Mouse (Mus musculus): ENCODE results near the gene Ear10. TPM values are rescaled to one million over a fixed set of nuclear protein-coding genes. Genes with fewer than 3 reads are reported as not detected.
"Not testable (repeated sequence)": the region's sequence is repeated elsewhere in the genome, so short reads cannot be mapped to it uniquely, and the experiment has no call there.

Gene Ear10
- polyA plus RNA-seq, 1 experiment from 2014 or later, result not detected

DNA sequence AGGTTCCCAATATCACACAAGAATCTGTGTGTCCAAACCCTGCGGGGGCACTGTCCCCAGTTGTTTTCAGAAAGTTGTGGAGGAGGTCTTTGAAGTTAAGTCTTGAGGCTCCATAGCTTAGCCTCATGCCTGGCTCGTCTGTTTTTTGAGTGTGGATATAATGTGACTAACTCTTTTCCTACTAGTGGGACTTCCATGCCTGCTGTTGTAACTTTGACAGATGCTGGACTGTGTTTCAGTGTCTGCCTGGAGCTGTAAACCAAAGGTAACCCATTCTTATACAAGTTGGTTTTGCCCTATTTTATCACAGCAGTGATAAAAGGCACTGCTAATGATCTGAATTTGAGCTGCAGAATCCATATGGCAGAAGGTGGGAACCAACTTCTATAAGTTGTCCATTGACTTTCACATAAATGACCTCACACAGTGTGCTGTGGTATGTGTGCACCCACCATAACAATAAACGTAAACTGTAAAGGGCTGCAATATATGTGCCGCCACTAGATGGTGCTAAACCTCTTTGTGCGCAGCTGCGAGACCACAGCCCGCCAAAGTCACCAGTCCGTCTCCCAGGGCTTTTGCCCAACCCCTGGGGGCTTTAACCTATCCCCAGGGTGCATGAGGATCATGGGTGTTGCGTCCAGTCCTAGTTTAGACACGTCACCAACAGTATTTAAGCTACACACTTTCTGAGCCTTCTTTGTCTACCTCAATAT, 1.5 kb upstream of the Ear10 start, which contains the start of gene Gm8113:
TSS of gene Gm8113 (plus strand) at position 703 of the 716 bp plus-strand sequence.
- DNase-seq (peak; percentile 82), ATAC-seq (peak; percentile 87)
- Histone ChIP-seq H3K27ac (ENCODE audit: low read depth) (peak within 1 kb of the TSS; percentile 72), H3K4me3 (ENCODE audit: low read depth, low read length) (peak within 1 kb of the TSS; percentile 59), H3K9ac (replicated peaks) (peak within 1 kb of the TSS; percentile 67), H3K4me2 (ENCODE audit: low read depth, low read length) (peak within 1 kb of the TSS; percentile 69)
- TF ChIP-seq CTCF (IDR thresholded peaks at IDR 0.05; ENCODE audit: low read depth), result peak; percentile 87
- not testable (repeated sequence) for H3K27me3 ChIP-seq (ENCODE audit: insufficient read depth, low read length); H3K4me1 ChIP-seq (ENCODE audit: insufficient read depth); H3K9me3 ChIP-seq (ENCODE audit: low read length); H3K36me3 ChIP-seq (replicated peaks; ENCODE audit: insufficient read depth, low read length)
- 9% methylated on average over 10 of the region's 10 CpGs for WGBS (ENCODE audit: insufficient replicate concordance)

DNA sequence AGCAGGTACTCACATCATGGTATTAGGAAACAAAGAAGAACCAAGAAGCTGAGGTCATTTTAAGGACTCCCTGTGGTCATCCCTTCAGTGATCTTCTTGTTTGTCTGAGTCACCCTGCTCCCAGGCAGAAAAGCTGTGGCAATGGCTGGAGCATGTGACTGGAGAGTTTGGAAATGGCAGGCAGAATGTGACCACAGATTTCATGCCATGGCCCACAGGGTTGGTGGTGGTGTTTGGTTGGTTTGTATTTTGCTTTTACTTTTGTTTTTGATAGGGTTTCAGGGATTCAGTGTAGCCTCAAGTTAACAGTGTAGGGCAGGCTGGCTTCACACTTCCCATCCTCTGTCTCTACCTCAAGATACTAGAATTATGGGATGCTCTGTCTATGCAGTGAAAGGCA, 5.1 kb downstream of the Ear10 start:
- H3K9me3 ChIP-seq (ENCODE audit: low read length); H3K4me2 ChIP-seq (ENCODE audit: low read depth, low read length); H3K4me3 ChIP-seq (ENCODE audit: low read depth, low read length); H3K9ac ChIP-seq (replicated peaks); H3K36me3 ChIP-seq (replicated peaks; ENCODE audit: insufficient read depth, low read length); H3K27me3 ChIP-seq (ENCODE audit: insufficient read depth, low read length); H3K27ac ChIP-seq (ENCODE audit: low read depth); H3K4me1 ChIP-seq (ENCODE audit: insufficient read depth); ATAC-seq: not testable (repeated sequence)
- peak; percentile 12 for DNase-seq

DNA sequence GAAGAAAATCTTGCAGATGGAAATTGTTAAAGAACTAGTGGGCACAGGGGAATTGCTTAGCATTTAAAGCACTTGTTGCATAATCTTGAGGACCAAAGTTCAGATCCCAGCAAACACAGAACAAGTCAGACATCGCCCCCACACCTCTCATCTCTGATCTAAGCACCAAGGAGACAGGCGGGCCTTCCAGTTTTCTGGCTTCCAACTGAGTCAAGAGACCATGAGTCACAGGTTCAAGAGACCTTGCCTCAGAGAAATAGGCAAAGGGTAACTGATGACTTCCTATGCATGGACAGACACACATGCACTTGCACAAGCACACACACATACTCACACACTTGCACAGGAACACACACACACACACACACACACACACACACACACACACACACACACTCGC, 24.8 kb downstream of the Ear10 start:
- not testable (repeated sequence) for ATAC-seq; H3K9me3 ChIP-seq (ENCODE audit: low read length); H3K4me2 ChIP-seq (ENCODE audit: low read depth, low read length); H3K36me3 ChIP-seq (replicated peaks; ENCODE audit: insufficient read depth, low read length); H3K4me1 ChIP-seq (ENCODE audit: insufficient read depth); DNase-seq; H3K27me3 ChIP-seq (ENCODE audit: insufficient read depth, low read length); H3K9ac ChIP-seq (replicated peaks); H3K4me3 ChIP-seq (ENCODE audit: low read depth, low read length); H3K27ac ChIP-seq (ENCODE audit: low read depth)
- 74% methylated on average over 3 of the region's 3 CpGs for WGBS (ENCODE audit: insufficient replicate concordance)

DNA sequence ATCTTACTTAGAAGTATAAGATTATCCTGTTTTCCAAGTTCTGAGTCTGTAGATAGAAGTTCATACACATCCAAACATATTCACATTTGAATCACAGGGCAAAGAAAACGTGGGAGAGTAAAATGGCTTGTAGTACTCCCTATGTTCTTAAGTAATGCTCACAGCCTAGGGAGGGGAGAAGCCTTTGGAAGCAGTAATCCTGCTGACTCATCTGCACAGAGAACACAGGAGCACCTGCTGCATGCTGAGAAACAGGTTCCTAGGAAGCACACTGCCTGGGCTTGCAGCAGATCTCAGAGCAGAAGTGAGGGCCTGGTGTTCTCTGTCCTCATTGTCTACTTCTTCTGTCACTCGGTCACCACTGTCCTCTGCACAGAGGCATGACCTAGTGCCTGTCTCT, 28.0 kb downstream of the Ear10 start:
- H3K27ac ChIP-seq (ENCODE audit: low read depth); H3K27me3 ChIP-seq (ENCODE audit: insufficient read depth, low read length); H3K36me3 ChIP-seq (replicated peaks; ENCODE audit: insufficient read depth, low read length); H3K4me2 ChIP-seq (ENCODE audit: low read depth, low read length); H3K9ac ChIP-seq (replicated peaks); DNase-seq; H3K4me1 ChIP-seq (ENCODE audit: insufficient read depth); ATAC-seq; H3K9me3 ChIP-seq (ENCODE audit: low read length); H3K4me3 ChIP-seq (ENCODE audit: low read depth, low read length): not testable (repeated sequence)
- 36% methylated on average over 1 of the region's 2 CpGs for WGBS (ENCODE audit: insufficient replicate concordance)

DNA sequence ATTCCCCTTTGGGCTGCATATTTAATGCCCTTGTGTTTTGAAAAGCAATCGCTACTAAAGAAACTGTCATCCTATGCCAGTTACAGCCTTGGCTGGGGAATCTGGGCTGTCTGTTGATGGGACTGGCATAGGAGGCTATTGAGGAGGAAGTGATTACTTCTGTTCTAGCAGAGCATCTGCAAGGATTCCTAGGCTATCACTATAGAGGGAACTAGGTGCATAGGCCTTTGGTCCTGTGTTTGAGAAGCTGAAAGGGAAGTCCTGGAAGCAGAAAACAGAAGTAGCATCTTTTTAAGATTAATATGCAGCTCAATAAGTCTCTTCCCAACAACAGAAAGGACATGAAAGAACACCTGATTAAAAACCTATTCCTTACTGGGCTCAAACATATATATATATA, 32.1 kb downstream of the Ear10 start:
- DNase-seq; H3K4me1 ChIP-seq (ENCODE audit: insufficient read depth); H3K4me3 ChIP-seq (ENCODE audit: low read depth, low read length); H3K36me3 ChIP-seq (replicated peaks; ENCODE audit: insufficient read depth, low read length); H3K9me3 ChIP-seq (ENCODE audit: low read length); ATAC-seq; H3K9ac ChIP-seq (replicated peaks); H3K27ac ChIP-seq (ENCODE audit: low read depth); H3K4me2 ChIP-seq (ENCODE audit: low read depth, low read length); H3K27me3 ChIP-seq (ENCODE audit: insufficient read depth, low read length): not testable (repeated sequence)
- 100% methylated on average over 1 of the region's 1 CpGs for whole genome bisulfite sequencing (ENCODE audit: insufficient replicate concordance)

DNA sequence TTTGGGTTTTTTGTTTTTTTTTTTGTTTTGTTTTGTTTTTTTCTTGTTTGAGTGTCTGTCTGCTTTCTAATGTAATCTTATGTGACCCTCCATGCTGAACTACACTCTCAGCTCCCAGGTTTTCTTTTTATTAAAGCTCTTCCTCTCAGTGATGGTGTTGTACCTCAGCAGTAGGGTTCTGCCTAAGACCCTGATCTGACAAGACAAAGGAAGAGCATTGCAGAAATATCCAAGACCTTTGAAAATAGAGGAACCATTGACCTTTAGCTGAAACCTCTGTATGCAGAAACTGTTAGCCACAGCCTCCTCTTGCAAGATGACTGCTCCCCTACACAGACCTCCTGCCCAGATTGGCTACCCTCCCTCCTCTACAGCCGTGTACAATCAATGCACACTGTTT, 37.1 kb downstream of the Ear10 start:
- not testable (repeated sequence) for H3K9ac ChIP-seq (replicated peaks); H3K4me1 ChIP-seq (ENCODE audit: insufficient read depth); H3K27ac ChIP-seq (ENCODE audit: low read depth); H3K9me3 ChIP-seq (ENCODE audit: low read length); H3K36me3 ChIP-seq (replicated peaks; ENCODE audit: insufficient read depth, low read length); H3K4me2 ChIP-seq (ENCODE audit: low read depth, low read length); ATAC-seq; H3K4me3 ChIP-seq (ENCODE audit: low read depth, low read length); H3K27me3 ChIP-seq (ENCODE audit: insufficient read depth, low read length); DNase-seq
- WGBS (ENCODE audit: insufficient replicate concordance), result 48% methylated on average over 1 of the region's 1 CpGs

DNA sequence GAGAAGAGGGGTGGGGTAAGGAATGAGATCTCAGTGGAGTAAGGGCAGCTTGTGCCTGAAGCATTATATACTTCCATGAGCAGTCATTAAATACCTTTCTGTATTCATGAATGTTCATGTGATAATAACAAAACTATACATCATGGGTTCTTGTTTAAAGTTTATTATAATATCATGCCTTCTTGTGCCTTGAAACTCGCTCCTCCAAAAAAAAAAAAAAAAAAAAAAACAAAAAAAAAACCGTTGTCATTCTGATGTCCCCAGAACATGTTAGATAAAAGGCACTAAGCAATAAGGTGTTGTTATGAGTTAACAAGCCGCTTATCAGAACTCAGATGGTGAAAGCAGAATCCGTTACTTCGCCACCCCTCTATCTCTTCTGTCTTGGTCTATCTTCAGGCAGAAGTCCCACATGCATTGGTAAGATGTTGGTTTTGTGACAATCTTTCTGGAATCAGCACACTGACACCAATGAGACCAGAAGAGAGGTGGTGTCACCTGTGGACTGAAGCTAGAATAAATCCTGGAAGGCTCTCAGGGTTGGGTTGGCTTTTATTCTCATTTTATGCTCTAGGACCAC, 43.3 kb downstream of the Ear10 start:
- ATAC-seq, result peak; percentile 15; the same call in 1 of the 2 replicates
- H3K4me2 ChIP-seq (ENCODE audit: low read depth, low read length), result not testable (repeated sequence)
- WGBS (ENCODE audit: insufficient replicate concordance), result 55% methylated on average over 5 of the region's 5 CpGs

DNA sequence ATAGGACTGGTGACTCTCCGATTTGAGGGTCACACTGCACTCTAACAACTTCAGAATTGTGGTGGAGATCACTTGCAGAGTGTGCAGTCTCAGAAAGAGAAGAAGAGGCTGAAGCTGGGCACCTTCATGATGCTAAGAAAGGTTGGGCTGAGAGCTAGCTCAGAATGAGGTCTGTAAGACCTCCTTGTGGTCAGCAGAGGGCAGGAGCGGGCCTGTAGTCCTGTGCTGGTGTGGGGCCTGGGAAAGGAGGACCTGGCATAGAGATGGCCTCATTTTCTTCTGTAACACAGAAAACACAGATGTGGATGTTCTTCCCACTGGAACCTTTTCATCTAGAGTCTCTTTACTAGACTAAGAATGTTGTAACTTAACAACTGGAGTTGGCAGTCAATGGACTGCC, 45.6 kb downstream of the Ear10 start:
- not testable (repeated sequence) for H3K27me3 ChIP-seq (ENCODE audit: insufficient read depth, low read length)

More for the DNA sequence above, 43.3 kb downstream of the Ear10 start:
- not testable (repeated sequence) for H3K9ac ChIP-seq (replicated peaks); H3K27ac ChIP-seq (ENCODE audit: low read depth); H3K27me3 ChIP-seq (ENCODE audit: insufficient read depth, low read length); H3K4me1 ChIP-seq (ENCODE audit: insufficient read depth); H3K9me3 ChIP-seq (ENCODE audit: low read length); H3K4me3 ChIP-seq (ENCODE audit: low read depth, low read length); DNase-seq; H3K36me3 ChIP-seq (replicated peaks; ENCODE audit: insufficient read depth, low read length)
- TF ChIP-seq EP300 (IDR thresholded peaks at IDR 0.05; ENCODE audit: low read depth), result peak; percentile 83

DNA sequence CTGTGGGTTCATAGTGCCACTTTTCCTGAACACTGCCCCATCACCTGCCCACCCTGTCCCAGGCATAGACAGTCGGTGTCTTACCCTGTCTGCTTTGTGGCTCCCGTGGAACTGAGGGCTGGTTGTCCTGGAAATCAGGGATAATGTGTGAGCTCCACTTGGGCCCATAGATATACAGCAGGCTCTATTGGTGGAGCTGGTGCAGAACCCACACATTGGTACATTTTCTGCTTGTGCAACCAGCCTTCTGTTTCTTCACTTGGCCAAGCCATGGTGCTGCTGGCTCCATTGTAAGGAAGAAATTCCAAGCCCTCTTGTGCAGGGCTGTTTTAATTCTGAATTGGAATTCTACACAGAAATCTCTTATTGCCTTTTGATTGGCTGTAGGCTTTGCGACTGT, 47.9 kb downstream of the Ear10 start, which contains the start of gene Ear1:
TSS of gene Ear1 (minus strand) at position 101 of the 400 bp plus-strand sequence.
- H3K4me3 ChIP-seq (ENCODE audit: low read depth, low read length); ATAC-seq; H3K9me3 ChIP-seq (ENCODE audit: low read length); H3K27me3 ChIP-seq (ENCODE audit: insufficient read depth, low read length); H3K27ac ChIP-seq (ENCODE audit: low read depth); H3K4me2 ChIP-seq (ENCODE audit: low read depth, low read length); H3K9ac ChIP-seq (replicated peaks); H3K4me1 ChIP-seq (ENCODE audit: insufficient read depth); H3K36me3 ChIP-seq (replicated peaks; ENCODE audit: insufficient read depth, low read length); DNase-seq: not testable (repeated sequence)
- WGBS (ENCODE audit: insufficient replicate concordance), result 80% methylated on average over 1 of the region's 3 CpGs

More for the DNA sequence above, 45.6 kb downstream of the Ear10 start:
- H3K36me3 ChIP-seq (replicated peaks; ENCODE audit: insufficient read depth, low read length); H3K4me3 ChIP-seq (ENCODE audit: low read depth, low read length); DNase-seq; H3K9me3 ChIP-seq (ENCODE audit: low read length); H3K4me2 ChIP-seq (ENCODE audit: low read depth, low read length); H3K9ac ChIP-seq (replicated peaks); H3K27ac ChIP-seq (ENCODE audit: low read depth); H3K4me1 ChIP-seq (ENCODE audit: insufficient read depth): not testable (repeated sequence)
- peak; percentile 45; the same call in 1 of the 2 replicates for ATAC-seq
- 59% methylated on average over 1 of the region's 2 CpGs for WGBS (ENCODE audit: insufficient replicate concordance)
